Mouse (Mus musculus): ENCODE results near the gene Zfp367.

DNA sequence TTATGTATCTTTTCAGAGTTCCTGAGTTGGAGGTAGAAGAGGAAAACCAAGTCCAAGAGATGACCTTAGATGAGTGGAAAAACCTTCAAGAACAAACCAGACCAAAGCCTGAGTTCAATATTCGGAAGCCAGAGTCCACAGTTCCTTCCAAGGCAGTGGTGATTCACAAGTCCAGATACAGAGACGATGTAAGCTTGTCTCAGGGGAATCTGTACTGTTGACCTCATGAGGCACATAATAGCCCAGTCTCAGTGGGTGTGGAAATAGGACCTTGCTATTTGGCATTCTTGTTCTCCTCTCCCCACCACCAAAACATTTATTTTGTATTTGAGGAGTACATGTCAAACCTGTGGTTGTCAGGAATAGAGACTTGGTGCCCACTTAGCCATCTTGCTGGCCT lies 29.1 kb upstream of the Zfp367 start:
- no peak for TF ChIP-seq EP300 (IDR thresholded peaks at IDR 0.05; ENCODE audit: low read depth)
- no peak for TF ChIP-seq CTCF (IDR thresholded peaks at IDR 0.05; ENCODE audit: low read depth)

Data from liver, embryonic 14.5 days (tissue).